Mouse (Mus musculus) kidney, adult 2 months (tissue): ENCODE results near the gene Col19a1.

Experiments used
- CTCF ChIP-seq: fragments of 200-500 bp; conservative IDR thresholded peaks from 2 replicates; pipeline ENCODE4 v1.5.1; 2011; ENCODE audit warnings: low read depth, mild to moderate bottlenecking, control low read depth, low read length, moderate library complexity, mixed read lengths; ENCODE audit not compliant: insufficient read depth, insufficient read length
- POLR2A ChIP-seq: fragments of 200-500 bp; IDR thresholded peaks from one replicate; pipeline ENCODE4 v1.6.1; 2011; ENCODE audit warnings: low read depth, low read length, control low read depth

GRCm38 (mm10) chr1:24361990-24362635, 225.2 kb downstream of the Col19a1 start:
- TF ChIP-seq POLR2A (no peak), CTCF (no peak)
